Mouse (Mus musculus) 416B (cell line): Measurements from ENCODE around the gene St8sia1.

Source experiments
- DNase-seq: peaks from one replicate; pipeline ENCODE4 v3.0.0; 2011; ENCODE audit warnings: low read depth

St8sia1 gene

GRCm38 (mm10) chr6:142979665-142980660, 15.7 kb upstream of the St8sia1 start:
- DNase-seq: no peak

DNA sequence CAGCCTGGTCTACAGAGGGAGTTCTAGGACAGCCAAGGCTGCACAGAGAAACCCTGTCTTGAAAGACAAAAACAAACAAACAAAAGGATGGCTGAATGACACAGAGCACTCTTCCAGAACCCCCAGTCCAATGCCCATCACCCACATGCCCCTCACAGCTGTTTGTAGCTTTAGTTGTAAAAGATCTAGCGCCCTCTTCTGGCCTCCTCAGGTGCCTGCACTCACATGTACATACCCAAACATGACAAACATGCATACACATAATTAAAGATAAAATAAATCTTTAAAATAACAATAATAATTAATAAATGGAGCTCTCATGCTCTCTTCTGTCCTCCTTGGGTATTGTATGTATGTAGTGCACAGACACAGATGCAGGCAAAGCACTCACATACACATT, 13.0 kb upstream of the St8sia1 start:
- DNase-seq: peak; percentile 45

DNA sequence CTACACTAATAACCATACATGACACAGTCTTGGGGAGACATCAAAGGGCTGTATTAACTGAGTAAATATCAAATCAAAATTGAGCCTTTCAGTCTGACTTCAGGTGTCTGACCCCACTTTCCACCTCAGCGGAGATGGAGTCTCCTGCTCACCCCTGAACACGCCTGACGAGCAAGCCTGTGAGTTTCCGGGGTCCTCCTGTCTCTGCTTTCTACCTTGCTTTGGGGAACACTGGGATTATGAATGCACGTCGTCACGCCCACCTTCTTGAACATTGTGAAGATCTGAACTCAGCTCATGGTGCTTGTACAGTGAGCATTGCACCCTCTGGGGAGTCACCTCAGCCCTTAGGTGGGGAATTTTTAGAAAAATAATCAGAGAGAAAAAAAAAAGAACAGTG, 9.0 kb upstream of the St8sia1 start:
- no peak for DNase-seq

DNA sequence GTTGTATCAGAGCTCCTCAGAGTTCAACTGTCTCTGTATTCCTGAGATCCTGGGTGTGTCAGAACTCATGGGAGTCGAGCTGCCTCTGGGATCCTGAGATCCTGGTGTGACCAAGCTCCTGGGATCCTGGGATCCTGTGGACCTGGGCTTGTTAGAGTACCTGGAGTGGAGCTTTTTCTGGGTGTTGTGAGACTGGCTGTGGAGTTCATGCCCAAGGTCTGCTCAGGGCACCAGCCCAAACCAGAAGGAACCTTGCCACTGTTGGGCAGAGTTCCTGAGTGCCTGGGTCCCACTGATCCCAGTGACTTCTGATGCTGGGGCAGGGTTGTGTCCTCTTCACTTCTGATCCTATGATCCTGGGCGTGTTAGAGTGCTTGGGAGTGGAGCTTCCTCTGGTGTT, 8.0 kb upstream of the St8sia1 start:
- no peak for DNase-seq

- no peak for DNase-seq
Observed at GRCm38 (mm10) chr6:142967407-142967806, 3.2 kb upstream of the St8sia1 start.

- DNase-seq: no peak
Observed at GRCm38 (mm10) chr6:142964531-142965385, 506 bp upstream of the St8sia1 start.

GRCm38 (mm10) chr6:142963480-142964075, 674 bp downstream of the St8sia1 start:
- DNase-seq: no peak

GRCm38 (mm10) chr6:142962881-142963280, 1.4 kb downstream of the St8sia1 start:
- no peak for DNase-seq

- DNase-seq: no peak
Observed at GRCm38 (mm10) chr6:142962476-142962875, 1.8 kb downstream of the St8sia1 start.

GRCm38 (mm10) chr6:142961721-142962455, 2.4 kb downstream of the St8sia1 start:
- DNase-seq: no peak

DNA sequence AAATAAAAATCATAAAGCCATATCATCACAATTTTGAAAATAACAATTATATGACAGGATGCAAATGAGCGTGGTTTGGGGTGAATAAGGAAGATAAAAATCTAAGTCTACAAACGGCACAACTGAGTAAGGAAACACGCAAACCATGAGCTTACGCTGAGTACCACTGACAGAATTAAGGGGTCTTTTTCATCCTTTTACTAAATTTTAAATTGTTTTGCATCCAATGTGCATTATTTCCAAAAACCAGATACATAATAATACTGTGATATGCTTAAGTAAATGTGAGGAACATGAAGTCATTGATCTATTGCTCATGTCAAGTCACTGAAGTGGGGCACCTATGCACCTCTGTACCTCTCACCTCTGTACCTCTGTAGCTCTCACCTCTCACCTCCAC, 7.7 kb downstream of the St8sia1 start:
- no peak for DNase-seq

- no peak for DNase-seq
Observed at GRCm38 (mm10) chr6:142955281-142955680, 9.0 kb downstream of the St8sia1 start.

DNA sequence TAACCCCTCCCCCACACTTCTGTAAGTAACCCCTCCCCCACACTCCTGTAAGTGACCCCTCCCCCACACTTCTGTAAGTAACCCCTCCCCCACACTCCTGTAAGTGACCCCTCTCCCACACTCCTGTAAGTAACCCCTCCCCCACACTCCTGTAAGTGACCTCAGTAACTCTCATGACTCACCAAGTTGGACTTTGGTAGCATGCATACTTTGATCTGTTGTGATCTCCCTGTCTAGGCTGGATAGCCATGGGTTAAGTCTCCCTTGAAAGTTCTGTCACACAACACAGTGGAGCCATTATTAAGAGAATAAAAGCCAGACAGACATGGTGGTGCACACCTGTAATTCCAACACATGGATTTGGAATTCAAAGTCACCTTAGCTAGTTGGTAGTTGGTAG, 11.1 kb downstream of the St8sia1 start:
- peak; percentile 64 for DNase-seq

- DNase-seq: peak; percentile 81
Observed at GRCm38 (mm10) chr6:142952361-142952954, 11.8 kb downstream of the St8sia1 start.

DNA sequence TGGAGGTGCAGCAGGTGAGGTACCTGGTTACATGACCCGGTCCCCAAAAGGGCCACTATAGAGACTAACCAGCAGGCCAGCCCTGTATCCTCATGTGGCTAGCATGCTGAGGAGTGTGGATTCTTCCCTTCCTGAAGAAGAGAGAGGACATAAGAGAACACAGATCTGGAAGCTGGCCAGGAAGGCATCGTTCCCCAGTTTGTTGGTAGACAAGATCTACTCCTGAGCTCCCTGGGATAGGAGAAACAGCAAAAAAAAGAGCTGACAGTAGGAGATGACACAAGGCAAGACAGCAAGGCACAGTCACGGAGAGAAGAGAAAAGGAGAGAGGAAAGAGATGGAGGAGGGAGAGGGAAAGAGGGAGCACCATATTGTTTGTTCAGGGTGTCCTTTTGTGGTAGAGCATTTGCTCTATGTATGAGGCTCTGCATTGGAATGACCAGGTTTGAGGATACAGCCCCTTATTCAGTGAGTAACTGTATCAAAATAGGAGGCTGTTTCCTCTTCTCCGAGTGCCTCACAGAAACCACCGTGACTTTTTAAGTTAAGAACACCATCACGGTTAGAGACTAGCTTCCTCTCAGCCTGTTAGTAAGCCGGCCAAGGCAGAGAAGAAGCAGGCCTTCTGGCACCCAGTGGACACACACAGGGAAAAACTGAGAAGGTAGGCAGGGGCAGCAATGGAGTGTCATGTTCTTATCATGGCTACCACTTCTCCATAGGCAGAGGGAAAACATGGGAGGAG, 12.5 kb downstream of the St8sia1 start:
- DNase-seq: no peak

GRCm38 (mm10) chr6:142950354-142950753, 13.9 kb downstream of the St8sia1 start:
- DNase-seq: no peak

GRCm38 (mm10) chr6:142948955-142949357, 15.3 kb downstream of the St8sia1 start:
- DNase-seq: no peak

GRCm38 (mm10) chr6:142947029-142947428, 17.2 kb downstream of the St8sia1 start:
- no peak for DNase-seq

DNA sequence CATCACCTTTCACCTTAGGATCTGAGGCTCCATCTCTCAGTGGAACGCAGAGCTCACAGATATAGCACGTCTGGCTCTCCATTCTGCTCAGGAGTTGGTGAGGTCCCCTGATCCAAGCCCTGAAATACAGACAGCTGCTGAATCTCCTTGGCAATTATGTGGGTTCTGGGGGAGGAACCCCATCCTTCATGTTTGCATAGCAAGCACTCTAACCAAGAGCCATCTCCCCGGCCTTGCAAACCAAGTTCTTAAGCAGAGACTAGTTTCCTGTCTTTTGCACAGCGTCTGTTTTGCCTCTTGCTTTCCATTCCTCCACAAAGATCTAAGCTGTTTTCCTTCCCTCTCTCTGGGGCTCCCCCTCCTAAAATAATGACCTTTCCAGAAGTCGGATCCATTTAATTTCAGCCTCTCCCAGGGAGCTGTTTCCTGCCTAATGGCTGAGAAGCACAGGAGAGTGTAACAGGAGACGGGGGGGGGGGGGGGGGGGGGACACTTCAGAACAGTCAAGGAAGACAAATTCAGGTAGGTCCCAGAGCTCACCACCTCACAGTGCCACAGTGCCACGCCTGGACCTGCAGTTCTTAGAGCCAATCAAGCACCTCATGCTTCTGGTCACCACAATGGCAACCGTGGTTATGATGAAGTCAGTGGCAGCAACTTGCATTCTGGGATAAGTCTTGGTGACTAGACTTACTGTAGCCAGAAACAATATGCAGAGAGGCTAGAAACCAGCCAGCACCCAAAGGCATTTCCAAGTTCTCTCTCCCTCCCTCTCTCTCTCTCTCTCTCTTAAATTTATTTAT, 18.0 kb downstream of the St8sia1 start:
- peak; percentile 29 for DNase-seq

- no peak for DNase-seq
Observed at GRCm38 (mm10) chr6:142945461-142945860, 18.8 kb downstream of the St8sia1 start.
